Mouse (Mus musculus): ENCODE results near the gene Olfr273.

DNA sequence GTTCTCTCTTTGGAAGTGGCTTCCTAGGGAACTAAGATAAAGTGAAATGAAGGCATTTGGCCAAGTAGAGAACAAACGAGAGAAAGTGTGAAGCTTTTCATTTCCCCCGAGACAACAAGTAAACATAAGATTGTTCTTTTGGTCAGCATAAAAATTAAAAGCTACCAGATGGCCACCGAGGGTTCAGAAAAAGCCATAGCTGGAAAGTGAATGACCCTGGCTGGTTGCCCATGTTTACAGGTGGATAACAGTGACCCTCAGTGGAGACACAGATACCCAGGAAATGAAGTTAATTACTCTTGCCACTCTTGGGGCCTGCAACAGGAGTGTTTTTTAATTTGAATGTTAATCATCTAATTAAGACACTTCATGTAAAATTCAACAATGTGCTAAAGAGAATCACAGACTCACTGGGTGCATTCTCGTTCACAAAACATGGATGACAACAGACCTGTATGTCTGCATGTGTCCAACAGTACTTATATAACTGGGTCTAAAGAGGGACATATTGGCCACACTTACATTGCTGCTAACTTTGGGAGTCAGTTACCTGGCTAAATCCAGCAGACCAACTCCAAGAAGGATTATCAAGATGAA is 9.9 kb downstream of the Olfr273 start:
- TF ChIP-seq CTCF (IDR thresholded peaks at IDR 0.05; ENCODE audit: borderline replicate concordance, control insufficient read depth, extremely low read depth, insufficient read depth, low read length, poor library complexity) (no peak), POLR2A (IDR thresholded peaks at IDR 0.05; ENCODE audit: control insufficient read depth, extremely low read depth, insufficient read depth, low read length, poor library complexity) (no peak)

Measured in thymus, adult 2 months (tissue).